In the genomic region with DNA sequence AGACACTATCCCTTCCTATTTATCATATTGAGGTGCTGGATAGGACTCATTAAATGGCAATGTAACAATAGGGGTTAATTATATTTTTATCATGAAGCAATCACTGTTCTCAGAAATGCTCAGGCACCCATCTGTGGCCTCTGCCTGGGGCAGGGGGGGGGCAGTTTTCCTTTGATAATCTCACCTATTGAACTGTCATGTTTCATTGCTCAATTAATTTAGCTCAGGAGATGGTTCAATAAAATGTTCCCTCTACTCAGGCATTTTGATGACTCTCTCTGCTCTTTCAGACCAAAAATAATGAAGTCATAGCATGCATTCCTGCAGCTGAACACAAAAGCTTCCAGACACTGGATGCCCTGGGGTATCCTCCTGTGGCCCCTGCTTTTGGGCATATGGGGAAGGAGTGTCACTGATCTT, we compare ENCODE assay signal across 22 mouse cellular contexts.
A peak's percentile ranks its signal among the peaks of the same experiment; 100 is the strongest.
DNase-seq lines count a peak whose midpoint lies in the region; ATAC-seq and TF ChIP-seq lines count a peak whose summit lies in the region.
"Had no signal": no experiment of that assay in that cellular context is flagged by ENCODE, and none has a peak within 500 bp of the region (broad histone marks: within the 10 kb centered on the region; RNA-seq: fewer than 3 reads in every experiment).

No protein-coding gene starts in this region.

- no peak for DNase-seq in forebrain, embryonic 11.5 days (ENCODE audit: low spot score)
- DNase-seq in midbrain, postnatal 0 days (ENCODE audit: low spot score) = no peak
- DNase-seq in hindbrain, embryonic 14.5 days (ENCODE audit: low spot score) = no peak
- DNase-seq in spleen, adult 18-20 months = no peak
- no peak for DNase-seq in adipocyte (ENCODE audit: low spot score)
- DNase-seq: adrenal gland, postnatal 25 days; cerebellum, adult 18-20 months; cerebellum, postnatal 25 days; kidney, adult 18-20 months; lung, postnatal 4 days; thymus, postnatal 14 days had no signal

- no peak overlapping the region for H3K4me2 ChIP-seq in forebrain, embryonic 11.5 days (ENCODE audit: low read depth, low read length, severe bottlenecking)
- H3K4me2 ChIP-seq in forebrain, embryonic 16.5 days (ENCODE audit: low read length) = no peak overlapping the region
- H3K4me2 ChIP-seq in midbrain, embryonic 12.5 days (replicated peaks) = no peak overlapping the region
- no peak overlapping the region for H3K4me2 ChIP-seq in midbrain, postnatal 0 days (ENCODE audit: low read depth, low read length, poor library complexity, severe bottlenecking)
- no peak overlapping the region for H3K4me2 ChIP-seq in hindbrain, embryonic 14.5 days (replicated peaks)
- H3K4me2 ChIP-seq in neural tube, embryonic 14.5 days (ENCODE audit: low read depth, low read length) = no peak overlapping the region
- H3K4me2 ChIP-seq: embryonic facial prominence, embryonic 12.5 days; hindbrain, embryonic 15.5 days; limb, embryonic 13.5 days; lung, embryonic 15.5 days had no signal

- H3K27ac ChIP-seq in forebrain, embryonic 11.5 days (ENCODE audit: low read depth, low read length) = no peak overlapping the region
- H3K27ac ChIP-seq in forebrain, embryonic 16.5 days (ENCODE audit: low read length) = no peak overlapping the region
- no peak overlapping the region for H3K27ac ChIP-seq in midbrain, embryonic 12.5 days (replicated peaks)
- H3K27ac ChIP-seq in midbrain, postnatal 0 days (ENCODE audit: low read depth, low read length) = no peak overlapping the region
- no peak overlapping the region for H3K27ac ChIP-seq in hindbrain, embryonic 14.5 days
- H3K27ac ChIP-seq in neural tube, embryonic 14.5 days (ENCODE audit: low read depth, low read length) = no peak overlapping the region
- H3K27ac ChIP-seq: embryonic facial prominence, embryonic 12.5 days; heart, embryonic 10.5 days; hindbrain, embryonic 15.5 days; kidney, postnatal 0 days; limb, embryonic 13.5 days; liver, embryonic 14.5 days; lung, embryonic 15.5 days had no signal

- H3K36me3 ChIP-seq in forebrain, embryonic 11.5 days (ENCODE audit: control insufficient read depth, insufficient read depth, low read length) = no peaks in the 10 kb centered on the region
- H3K36me3 ChIP-seq in forebrain, embryonic 16.5 days (ENCODE audit: control insufficient read depth, insufficient read depth) = no peaks in the 10 kb centered on the region
- H3K36me3 ChIP-seq in midbrain, embryonic 12.5 days = no peaks in the 10 kb centered on the region
- H3K36me3 ChIP-seq in midbrain, postnatal 0 days (ENCODE audit: insufficient read depth, low read length) = no peaks in the 10 kb centered on the region
- H3K36me3 ChIP-seq in hindbrain, embryonic 14.5 days (replicated peaks; ENCODE audit: control insufficient read depth, insufficient read depth) = no peaks in the 10 kb centered on the region
- no peaks in the 10 kb centered on the region for H3K36me3 ChIP-seq in neural tube, embryonic 14.5 days (ENCODE audit: control insufficient read depth, insufficient read depth, low read length)
- H3K36me3 ChIP-seq: embryonic facial prominence, embryonic 12.5 days; G1E; heart, embryonic 10.5 days; hindbrain, embryonic 15.5 days; limb, embryonic 13.5 days; lung, embryonic 15.5 days had no signal

- H3K9me3 ChIP-seq in forebrain, embryonic 11.5 days (ENCODE audit: control insufficient read depth, low read length) = no peaks in the 10 kb centered on the region
- H3K9me3 ChIP-seq in forebrain, embryonic 16.5 days (ENCODE audit: control insufficient read depth, low read length) = no peaks in the 10 kb centered on the region
- no peaks in the 10 kb centered on the region for H3K9me3 ChIP-seq in midbrain, embryonic 12.5 days
- no peaks in the 10 kb centered on the region for H3K9me3 ChIP-seq in midbrain, postnatal 0 days (ENCODE audit: low read length)
- H3K9me3 ChIP-seq in hindbrain, embryonic 14.5 days (ENCODE audit: control insufficient read depth, low read length) = no peaks in the 10 kb centered on the region
- no peaks in the 10 kb centered on the region for H3K9me3 ChIP-seq in neural tube, embryonic 14.5 days (ENCODE audit: control insufficient read depth, low read length)
- H3K9me3 ChIP-seq: embryonic facial prominence, embryonic 12.5 days; G1E; heart, embryonic 10.5 days; hindbrain, embryonic 15.5 days; limb, embryonic 13.5 days; lung, embryonic 15.5 days had no signal

- no peak overlapping the region for H3K9ac ChIP-seq in forebrain, embryonic 11.5 days (ENCODE audit: low read length)
- no peak overlapping the region for H3K9ac ChIP-seq in forebrain, embryonic 16.5 days (replicated peaks; ENCODE audit: low read depth, low read length)
- no peak overlapping the region for H3K9ac ChIP-seq in midbrain, embryonic 12.5 days (replicated peaks)
- H3K9ac ChIP-seq in midbrain, postnatal 0 days (replicated peaks; ENCODE audit: low read length, poor library complexity, severe bottlenecking) = no peak overlapping the region
- no peak overlapping the region for H3K9ac ChIP-seq in hindbrain, embryonic 14.5 days
- H3K9ac ChIP-seq in neural tube, embryonic 14.5 days (replicated peaks; ENCODE audit: low read depth, low read length) = no peak overlapping the region
- H3K9ac ChIP-seq: embryonic facial prominence, embryonic 12.5 days; hindbrain, embryonic 15.5 days; limb, embryonic 13.5 days; liver, embryonic 14.5 days; lung, embryonic 15.5 days had no signal

- TF ChIP-seq CTCF in midbrain, postnatal 0 days (IDR thresholded peaks at IDR 0.05) = no peak

- H3K4me3 ChIP-seq in forebrain, embryonic 11.5 days (ENCODE audit: low read depth, low read length) = no peak overlapping the region
- H3K4me3 ChIP-seq in forebrain, embryonic 16.5 days (replicated peaks; ENCODE audit: low read length) = no peak overlapping the region
- no peak overlapping the region for H3K4me3 ChIP-seq in midbrain, embryonic 12.5 days
- no peak overlapping the region for H3K4me3 ChIP-seq in midbrain, postnatal 0 days (ENCODE audit: low read depth, low read length)
- H3K4me3 ChIP-seq in hindbrain, embryonic 14.5 days (replicated peaks; ENCODE audit: low read length) = no peak overlapping the region
- no peak overlapping the region for H3K4me3 ChIP-seq in neural tube, embryonic 14.5 days (ENCODE audit: low read depth, low read length)
- H3K4me3 ChIP-seq: embryonic facial prominence, embryonic 12.5 days; heart, embryonic 10.5 days; hindbrain, embryonic 15.5 days; limb, embryonic 13.5 days; lung, embryonic 15.5 days had no signal

- no peaks in the 10 kb centered on the region for H3K4me1 ChIP-seq in forebrain, embryonic 11.5 days (replicated peaks; ENCODE audit: control insufficient read depth, insufficient read depth, low read length)
- no peaks in the 10 kb centered on the region for H3K4me1 ChIP-seq in forebrain, embryonic 16.5 days (replicated peaks; ENCODE audit: control insufficient read depth, insufficient read depth, low read length)
- no peaks in the 10 kb centered on the region for H3K4me1 ChIP-seq in midbrain, embryonic 12.5 days
- no peaks in the 10 kb centered on the region for H3K4me1 ChIP-seq in midbrain, postnatal 0 days (ENCODE audit: insufficient read depth, low read length)
- H3K4me1 ChIP-seq in hindbrain, embryonic 14.5 days (replicated peaks; ENCODE audit: control insufficient read depth, insufficient read depth, low read length) = no peaks in the 10 kb centered on the region; the same call in 1 of the 2 replicates
- no peaks in the 10 kb centered on the region for H3K4me1 ChIP-seq in neural tube, embryonic 14.5 days (ENCODE audit: control insufficient read depth, insufficient read depth, low read length)
- H3K4me1 ChIP-seq: embryonic facial prominence, embryonic 12.5 days; heart, embryonic 10.5 days; hindbrain, embryonic 15.5 days; limb, embryonic 13.5 days; lung, embryonic 15.5 days had no signal

- peak; percentile 60 for ATAC-seq in forebrain, embryonic 11.5 days (replicated peaks; ENCODE audit: low FRiP score)
- no peak for ATAC-seq in forebrain, embryonic 16.5 days
- peak; percentile 80 for ATAC-seq in midbrain, embryonic 12.5 days (ENCODE audit: low FRiP score, low read depth)
- no peak for ATAC-seq in midbrain, postnatal 0 days (ENCODE audit: low FRiP score)
- ATAC-seq in hindbrain, embryonic 14.5 days (ENCODE audit: low FRiP score) = 0 out of 2 replicates have a peak, but pooled peaks have one; percentile 34
- ATAC-seq in neural tube, embryonic 14.5 days (ENCODE audit: low read depth) = peak; percentile 81

- no peaks in the 10 kb centered on the region for H3K27me3 ChIP-seq in forebrain, embryonic 11.5 days (ENCODE audit: control insufficient read depth, insufficient read depth, low read length)
- no peaks in the 10 kb centered on the region for H3K27me3 ChIP-seq in forebrain, embryonic 16.5 days (replicated peaks; ENCODE audit: control insufficient read depth, insufficient read depth, low read length)
- H3K27me3 ChIP-seq in midbrain, embryonic 12.5 days = no peaks in the 10 kb centered on the region
- H3K27me3 ChIP-seq in midbrain, postnatal 0 days (ENCODE audit: insufficient read depth, low read length) = no peaks in the 10 kb centered on the region
- H3K27me3 ChIP-seq in hindbrain, embryonic 14.5 days (ENCODE audit: control insufficient read depth, insufficient read depth, low read length) = no peaks in the 10 kb centered on the region
- no peaks in the 10 kb centered on the region for H3K27me3 ChIP-seq in neural tube, embryonic 14.5 days (ENCODE audit: control insufficient read depth, insufficient read depth, low read length)
- H3K27me3 ChIP-seq: embryonic facial prominence, embryonic 12.5 days; hindbrain, embryonic 15.5 days; limb, embryonic 13.5 days; lung, embryonic 15.5 days had no signal

Comparison
In these comparisons a context has a peak if more than half of its experiments do, and no peak if none do; other contexts are left out.
1. ATAC-seq: peak in forebrain, embryonic 11.5 days (single experiment), midbrain, embryonic 12.5 days (single experiment), hindbrain, embryonic 14.5 days (single experiment) and neural tube, embryonic 14.5 days (single experiment); none in forebrain, embryonic 16.5 days (single experiment) and midbrain, postnatal 0 days (single experiment).